Mouse (Mus musculus): ENCODE results near the gene Neurod4. TPM values are rescaled to one million over a fixed set of nuclear protein-coding genes. Genes with fewer than 3 reads are reported as not detected.

Neurod4 gene
- total RNA-seq, 2 experiments from 2014 or later, result 0.17 to 0.18 TPM

DNA sequence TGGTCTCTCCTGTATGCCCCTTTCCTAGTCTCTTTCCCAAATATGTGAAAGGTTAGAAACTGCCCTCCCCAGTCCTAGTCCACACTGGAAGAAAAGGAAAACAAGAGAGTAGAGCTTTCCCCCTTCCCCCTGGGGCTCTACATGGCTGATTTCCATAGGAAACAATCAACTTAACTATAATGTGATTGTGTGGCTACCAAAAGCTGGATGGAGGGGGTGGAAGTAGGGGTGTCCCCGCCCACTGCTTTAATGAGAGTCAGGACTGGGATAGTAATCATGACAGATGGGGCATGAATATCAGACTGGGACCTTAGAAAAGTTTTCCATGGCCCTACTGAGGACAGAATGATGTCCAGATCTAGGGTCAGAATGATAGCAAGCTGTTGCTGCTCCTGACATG, 45.5 kb downstream of the Neurod4 start:
- DNase-seq, result no peak

DNA sequence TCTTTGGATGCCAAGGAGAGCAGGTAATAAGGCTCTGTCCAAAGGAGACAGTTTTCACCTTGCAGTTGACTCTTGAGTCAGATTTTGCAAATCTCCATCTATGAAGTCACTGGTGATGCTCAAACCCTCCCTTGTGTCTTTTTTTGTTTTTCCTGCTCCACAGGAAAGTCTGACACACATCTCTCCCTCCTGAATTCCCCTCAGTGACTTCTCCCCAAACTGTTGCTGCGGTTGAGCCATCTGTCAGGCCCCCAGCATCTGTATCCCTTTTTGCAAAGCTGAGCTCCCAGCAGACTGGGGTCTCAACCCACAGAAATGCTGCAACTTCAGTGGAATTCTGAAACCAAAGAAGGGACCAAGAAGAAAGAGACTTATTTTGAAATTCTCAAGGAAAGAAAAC, 47.9 kb downstream of the Neurod4 start:
- no peak for DNase-seq

DNA sequence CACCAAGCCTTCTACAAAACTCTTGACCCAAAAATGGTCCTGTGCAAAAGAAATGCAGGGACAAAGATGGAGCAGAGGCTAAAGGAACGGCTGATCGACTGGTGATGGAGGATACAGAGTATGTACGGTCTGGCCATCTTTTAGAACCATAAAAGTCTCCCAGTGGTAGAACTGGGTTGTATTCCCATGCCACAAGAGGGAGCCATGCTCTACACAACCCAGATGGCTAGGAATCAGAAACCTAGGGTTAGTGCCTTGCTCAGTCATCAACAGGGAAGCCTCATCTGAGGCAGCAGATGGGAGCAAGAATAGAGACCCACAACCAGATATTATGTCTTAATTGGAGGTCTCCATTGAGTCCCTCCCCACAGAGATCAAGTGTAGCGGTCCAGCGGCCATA, 50.5 kb downstream of the Neurod4 start:
- no peak for DNase-seq

DNA sequence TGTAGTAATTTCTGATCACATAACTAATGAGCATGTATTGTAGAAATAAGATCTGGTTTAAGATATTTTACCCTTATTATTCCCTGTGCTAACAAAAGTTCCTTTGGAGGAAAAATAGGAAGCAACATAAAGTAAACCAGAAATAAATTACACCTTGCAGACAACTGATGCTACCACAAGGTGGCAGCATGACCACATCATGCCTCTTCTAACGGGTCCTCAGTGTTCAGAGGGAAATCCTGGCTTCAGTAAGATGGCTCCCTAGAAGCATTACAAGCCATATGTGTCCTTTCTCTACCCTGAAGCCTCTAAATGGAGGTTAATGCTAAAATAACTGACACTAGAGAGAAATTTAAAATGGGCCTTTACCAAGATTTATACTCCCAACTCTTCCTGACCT, 51.8 kb downstream of the Neurod4 start:
- peak; percentile 27 to 38 for DNase-seq

DNA sequence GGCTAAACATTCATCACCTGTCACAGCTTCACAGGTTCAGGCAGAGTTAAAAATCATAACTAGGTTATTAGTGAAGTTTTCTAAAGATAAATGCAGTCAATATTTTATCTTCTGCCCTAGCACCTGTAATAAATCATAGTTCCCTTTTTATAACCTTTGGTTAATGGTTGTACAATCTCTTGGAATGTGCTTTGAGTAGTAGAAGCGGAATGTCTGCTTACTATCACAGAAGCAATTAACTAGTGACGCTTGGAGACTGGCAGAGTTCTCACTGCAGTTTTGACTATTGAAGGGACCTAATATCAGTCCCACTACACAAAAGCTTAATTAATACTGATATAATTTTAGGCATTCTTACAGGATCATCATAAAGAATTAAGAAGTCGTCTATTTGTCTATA, 55.0 kb downstream of the Neurod4 start:
- no peak for DNase-seq

Other genes starting within 250 kb of the Neurod4 start
- gene Olfr821, start 249.9 kb downstream of the Neurod4 start, total RNA-seq (2021), result not detected
- gene Olfr822, start 209.0 kb downstream of the Neurod4 start, total RNA-seq (2021), result not detected
- not detected for gene Olfr823, start 164.9 kb downstream of the Neurod4 start, total RNA-seq (2021)
- gene Olfr824, start 150.2 kb downstream of the Neurod4 start, total RNA-seq (2021), result not detected
- not detected for gene Olfr825, start 113.5 kb downstream of the Neurod4 start, total RNA-seq (2021)
- gene Olfr826, start 96.1 kb downstream of the Neurod4 start, total RNA-seq (2021), result not detected
- not detected for gene Olfr827, start 65.8 kb downstream of the Neurod4 start, total RNA-seq (2021)
- 1 to 10 TPM in 1 of 2 experiments, under 1 TPM in 1; 0.82 to 1.3 TPM for gene Tespa1, start 42.6 kb upstream of the Neurod4 start, total RNA-seq (2021)
- gene Vmn2r84, start 114.1 kb upstream of the Neurod4 start, total RNA-seq (2021), result under 1 TPM; 0.12 to 0.20 TPM
- under 1 TPM; 0.32 to 0.48 TPM for gene Vmn2r85, start 149.5 kb upstream of the Neurod4 start, total RNA-seq (2021)
- gene Vmn2r86, start 175.8 kb upstream of the Neurod4 start, total RNA-seq (2021), result under 1 TPM; 0.17 to 0.25 TPM
- under 1 TPM; 0.57 to 0.61 TPM for gene Vmn2r87, start 217.2 kb upstream of the Neurod4 start, total RNA-seq (2021)